Mouse (Mus musculus): ENCODE data around the gene Hamp2. TPM values are rescaled to one million over a fixed set of nuclear protein-coding genes. Genes with fewer than 3 reads are reported as not detected.

Gene Hamp2
- polyA plus RNA-seq, 2 experiments: not detected

DNA sequence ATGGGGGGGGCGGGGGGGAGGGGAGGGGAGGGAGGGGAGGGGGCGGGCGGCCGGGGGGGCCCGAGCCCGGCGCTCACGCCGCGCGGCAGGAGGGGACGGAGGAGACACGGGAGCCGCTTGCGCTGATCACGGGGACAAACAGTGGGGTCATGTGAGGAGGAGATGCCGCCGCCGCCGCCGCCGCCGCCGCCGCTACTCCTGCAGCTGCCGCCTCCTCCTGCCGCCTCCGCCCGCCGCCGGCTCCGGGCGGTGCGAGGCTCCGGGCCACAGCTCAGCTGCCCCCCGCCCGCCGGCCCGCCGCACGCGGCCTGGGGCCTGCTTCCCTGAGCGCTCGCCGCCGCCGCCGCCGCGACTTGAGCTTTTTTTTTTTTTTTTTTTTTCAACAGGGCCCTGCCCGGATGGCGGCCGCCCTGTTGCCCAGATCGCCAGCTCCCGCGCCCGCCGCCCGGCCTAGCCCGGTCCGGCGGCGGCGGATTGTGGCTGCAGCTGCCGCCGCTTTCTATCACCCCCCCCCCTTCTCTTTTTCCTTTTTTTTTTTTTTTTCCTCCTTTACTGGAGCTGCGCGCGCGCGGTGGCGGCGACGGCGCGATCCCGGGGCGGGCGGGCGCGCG, 32.4 kb upstream of the Hamp2 start, which contains the start of gene Usf2:
TSS of gene Usf2 (minus strand) at position 48 of the 611 bp plus-strand sequence.
- ATAC-seq (ENCODE audit: insufficient read depth) (peak; percentile 34), DNase-seq (ENCODE audit: low read depth in 3 of 3, low spot score in 3 of 3) (no peak)
- under 1% methylated on average over 42 of the region's 82 CpGs for WGBS (ENCODE audit: insufficient replicate concordance)
- peak within 1 kb of the TSS; percentile 81 for H3K27ac ChIP-seq
- peak within 1 kb of the TSS; percentile 76 for H3K9ac ChIP-seq (replicated peaks)
- TF ChIP-seq CTCF (IDR thresholded peaks at IDR 0.05; ENCODE audit: low read depth) (no peak), EP300 (IDR thresholded peaks at IDR 0.05; ENCODE audit: low read depth) (no peak)
- peaks cover 7 to 19% of the 10 kb centered on the region in 2 experiments for H3K4me1 ChIP-seq (replicated peaks; ENCODE audit: control insufficient read depth in 2 of 2, insufficient read depth in 2 of 2, low read length in 1 of 2)
- H3K27me3 ChIP-seq (ENCODE audit: control insufficient read depth, insufficient read depth, low read length): no peaks in the 10 kb centered on the region
- no peaks in the 10 kb centered on the region for H3K9me3 ChIP-seq (ENCODE audit: control insufficient read depth, low read length)
- peaks cover 31% of the 10 kb centered on the region for H3K36me3 ChIP-seq (replicated peaks; ENCODE audit: control insufficient read depth, insufficient read depth, low read depth)
- H3K4me2 ChIP-seq (ENCODE audit: low read depth): peak within 1 kb of the TSS; percentile 85
- H3K4me3 ChIP-seq (ENCODE audit: insufficient read depth in 1 of 2, low read depth in 2 of 2, low read length in 2 of 2): peak within 1 kb of the TSS; percentile 61 to 80

- H3K4me1 ChIP-seq (replicated peaks; ENCODE audit: control insufficient read depth in 2 of 2, insufficient read depth in 2 of 2, low read length in 1 of 2): peaks cover 7 to 19% of the 10 kb centered on the region in 2 experiments
- TF ChIP-seq EP300 (IDR thresholded peaks at IDR 0.05; ENCODE audit: low read depth) (no peak), CTCF (IDR thresholded peaks at IDR 0.05; ENCODE audit: low read depth) (no peak)
- ATAC-seq (ENCODE audit: insufficient read depth) (peak; percentile 27; the same call in 1 of the 2 replicates), DNase-seq (ENCODE audit: low read depth in 3 of 3, low spot score in 3 of 3) (no peak)
- no peaks in the 10 kb centered on the region for H3K9me3 ChIP-seq (ENCODE audit: control insufficient read depth, low read length)
- H3K36me3 ChIP-seq (replicated peaks; ENCODE audit: control insufficient read depth, insufficient read depth, low read depth): peaks cover 34% of the 10 kb centered on the region
- peak overlapping the region; percentile 85 for H3K4me2 ChIP-seq (ENCODE audit: low read depth)
- peak overlapping the region; percentile 76 for H3K9ac ChIP-seq (replicated peaks)
- H3K27ac ChIP-seq: peak overlapping the region; percentile 81
- 1% methylated on average over 21 of the region's 49 CpGs for WGBS (ENCODE audit: insufficient replicate concordance)
- H3K4me3 ChIP-seq (ENCODE audit: insufficient read depth in 1 of 2, low read depth in 2 of 2, low read length in 2 of 2): peak overlapping the region; percentile 61 to 80
- H3K27me3 ChIP-seq (ENCODE audit: control insufficient read depth, insufficient read depth, low read length): no peaks in the 10 kb centered on the region
Measured at GRCm38 (mm10) chr7:30956357-30956751, 31.9 kb upstream of the Hamp2 start.

GRCm38 (mm10) chr7:30955584-30956356, 31.3 kb upstream of the Hamp2 start:
- H3K4me2 ChIP-seq (ENCODE audit: low read depth): peak overlapping the region; percentile 85
- H3K4me1 ChIP-seq (replicated peaks; ENCODE audit: control insufficient read depth in 2 of 2, insufficient read depth in 2 of 2, low read length in 1 of 2): peaks cover 7 to 19% of the 10 kb centered on the region in 2 experiments
- no peaks in the 10 kb centered on the region for H3K27me3 ChIP-seq (ENCODE audit: control insufficient read depth, insufficient read depth, low read length)
- peak; percentile 63 to 75 (median 69) for DNase-seq (ENCODE audit: low read depth in 3 of 3, low spot score in 3 of 3)
- no peaks in the 10 kb centered on the region for H3K9me3 ChIP-seq (ENCODE audit: control insufficient read depth, low read length)
- H3K27ac ChIP-seq: peak overlapping the region; percentile 81
- under 1% methylated on average over 58 of the region's 64 CpGs for WGBS (ENCODE audit: insufficient replicate concordance)
- TF ChIP-seq CTCF (IDR thresholded peaks at IDR 0.05; ENCODE audit: low read depth) (peak; percentile 88), EP300 (IDR thresholded peaks at IDR 0.05; ENCODE audit: low read depth) (no peak)
- peak overlapping the region; percentile 76 for H3K9ac ChIP-seq (replicated peaks)
- ATAC-seq (ENCODE audit: insufficient read depth): peak; percentile 64
- peaks cover 34% of the 10 kb centered on the region for H3K36me3 ChIP-seq (replicated peaks; ENCODE audit: control insufficient read depth, insufficient read depth, low read depth)
- H3K4me3 ChIP-seq (ENCODE audit: insufficient read depth in 1 of 2, low read depth in 2 of 2, low read length in 2 of 2): peak overlapping the region; percentile 61 to 80

GRCm38 (mm10) chr7:30954971-30955520, 30.6 kb upstream of the Hamp2 start:
- H3K36me3 ChIP-seq (replicated peaks; ENCODE audit: control insufficient read depth, insufficient read depth, low read depth): peaks cover 41% of the 10 kb centered on the region

DNA sequence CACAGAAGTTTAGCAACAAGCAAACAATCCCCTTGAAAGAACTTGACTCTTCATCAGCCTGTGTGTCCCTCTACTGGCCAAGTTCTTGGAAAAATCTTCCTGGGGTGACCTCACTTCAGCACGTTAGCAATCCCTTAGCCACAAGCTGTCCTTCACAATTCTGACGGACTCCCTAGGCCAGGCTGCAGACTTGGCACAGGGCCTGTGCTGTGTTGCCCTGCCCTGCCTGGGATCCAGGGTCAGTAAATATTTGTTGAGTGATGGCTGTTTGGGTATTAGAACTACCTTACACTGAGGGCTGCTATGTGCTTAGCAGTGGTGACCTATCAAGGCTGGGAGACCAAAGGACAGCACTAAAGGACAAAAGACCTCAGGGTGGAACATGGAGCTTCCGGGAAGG, 29.6 kb upstream of the Hamp2 start:
- H3K27ac ChIP-seq: no peak overlapping the region
- DNase-seq (ENCODE audit: low read depth in 3 of 3, low spot score in 3 of 3): no peak
- H3K36me3 ChIP-seq (replicated peaks; ENCODE audit: control insufficient read depth, insufficient read depth, low read depth): peaks cover 43% of the 10 kb centered on the region

More at GRCm38 (mm10) chr7:30954971-30955520, 30.6 kb upstream of the Hamp2 start:
- 82% methylated on average over 12 of the region's 12 CpGs for WGBS (ENCODE audit: insufficient replicate concordance)
- ATAC-seq (ENCODE audit: insufficient read depth) (no peak), DNase-seq (ENCODE audit: low read depth in 3 of 3, low spot score in 3 of 3) (no peak)
- peaks cover 7 to 19% of the 10 kb centered on the region in 2 experiments for H3K4me1 ChIP-seq (replicated peaks; ENCODE audit: control insufficient read depth in 2 of 2, insufficient read depth in 2 of 2, low read length in 1 of 2)
- H3K9ac ChIP-seq (replicated peaks): no peak overlapping the region
- no peak overlapping the region for H3K27ac ChIP-seq
- H3K27me3 ChIP-seq (ENCODE audit: control insufficient read depth, insufficient read depth, low read length): no peaks in the 10 kb centered on the region
- no peaks in the 10 kb centered on the region for H3K9me3 ChIP-seq (ENCODE audit: control insufficient read depth, low read length)
- H3K4me3 ChIP-seq (ENCODE audit: insufficient read depth in 1 of 2, low read depth in 2 of 2, low read length in 2 of 2): peak overlapping the region; percentile 61 to 80; a peak in 3 of 4 replicates
- TF ChIP-seq CTCF (IDR thresholded peaks at IDR 0.05; ENCODE audit: low read depth) (no peak), EP300 (IDR thresholded peaks at IDR 0.05; ENCODE audit: low read depth) (no peak)
- H3K4me2 ChIP-seq (ENCODE audit: low read depth): peak overlapping the region; percentile 85

More for the DNA sequence above, 29.6 kb upstream of the Hamp2 start:
- Histone ChIP-seq H3K9me3 (ENCODE audit: control insufficient read depth, low read length) (no peaks in the 10 kb centered on the region), H3K27me3 (ENCODE audit: control insufficient read depth, insufficient read depth, low read length) (no peaks in the 10 kb centered on the region), H3K9ac (replicated peaks) (no peak overlapping the region), H3K4me1 (replicated peaks; ENCODE audit: control insufficient read depth in 2 of 2, insufficient read depth in 2 of 2, low read length in 1 of 2) (peaks cover 7 to 19% of the 10 kb centered on the region in 2 experiments), H3K4me2 (ENCODE audit: low read depth) (no peak overlapping the region), H3K4me3 (ENCODE audit: insufficient read depth in 1 of 2, low read depth in 2 of 2, low read length in 2 of 2) (no peak overlapping the region)
- no peak for TF ChIP-seq EP300 (IDR thresholded peaks at IDR 0.05; ENCODE audit: low read depth)
- no peak for TF ChIP-seq CTCF (IDR thresholded peaks at IDR 0.05; ENCODE audit: low read depth)
- ATAC-seq (ENCODE audit: insufficient read depth): no peak
- 73% methylated on average over 3 of the region's 3 CpGs for WGBS (ENCODE audit: insufficient replicate concordance)
